Mouse (Mus musculus): ENCODE results near the gene Lpcat1.

The Lpcat1 gene

GRCm38 (mm10) chr13:73482476-73482875 lies 15.5 kb downstream of the Lpcat1 start:
- DNase-seq, result no peak

GRCm38 (mm10) chr13:73483331-73483730 lies 16.3 kb downstream of the Lpcat1 start:
- no peak for DNase-seq

GRCm38 (mm10) chr13:73484171-73484570 lies 17.2 kb downstream of the Lpcat1 start:
- no peak for DNase-seq

DNA sequence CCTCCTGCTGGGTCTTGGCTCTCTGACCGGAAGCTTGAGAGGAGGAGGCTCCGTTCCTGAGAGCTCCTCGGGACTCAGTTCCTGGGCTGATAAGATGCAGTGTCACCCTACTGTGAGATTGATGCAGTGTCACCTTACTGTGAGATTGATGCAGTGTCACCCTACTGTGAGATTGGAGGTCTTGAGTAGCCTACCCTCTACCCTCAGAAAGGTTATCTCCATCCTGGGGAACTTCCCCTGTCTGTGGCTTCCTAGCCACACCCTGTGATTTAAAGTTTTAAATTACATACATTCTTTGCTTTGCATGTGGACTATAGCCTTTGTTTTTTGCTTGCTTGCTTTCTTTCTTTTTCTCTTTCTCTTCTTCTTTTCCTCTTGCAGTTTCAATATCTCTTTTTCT lies 21.1 kb downstream of the Lpcat1 start:
- DNase-seq, result no peak

DNA sequence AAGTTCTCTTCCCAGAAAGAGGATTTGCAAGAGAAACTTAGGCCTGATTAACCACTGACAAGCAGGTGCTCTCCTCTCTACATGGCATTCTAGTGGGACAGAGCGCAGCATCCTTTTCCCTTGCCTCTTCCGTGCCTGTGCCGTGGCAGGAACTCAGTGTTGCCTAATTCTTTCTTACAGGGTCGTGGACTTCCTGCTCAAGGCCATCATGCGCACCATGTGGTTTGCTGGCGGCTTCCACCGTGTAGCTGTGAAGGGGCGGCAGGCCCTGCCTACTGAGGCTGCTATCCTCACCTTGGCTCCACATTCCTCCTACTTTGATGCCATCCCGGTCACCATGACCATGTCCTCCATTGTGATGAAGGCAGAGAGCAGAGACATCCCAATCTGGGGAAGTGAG lies 21.7 kb downstream of the Lpcat1 start:
- DNase-seq, result no peak

DNA sequence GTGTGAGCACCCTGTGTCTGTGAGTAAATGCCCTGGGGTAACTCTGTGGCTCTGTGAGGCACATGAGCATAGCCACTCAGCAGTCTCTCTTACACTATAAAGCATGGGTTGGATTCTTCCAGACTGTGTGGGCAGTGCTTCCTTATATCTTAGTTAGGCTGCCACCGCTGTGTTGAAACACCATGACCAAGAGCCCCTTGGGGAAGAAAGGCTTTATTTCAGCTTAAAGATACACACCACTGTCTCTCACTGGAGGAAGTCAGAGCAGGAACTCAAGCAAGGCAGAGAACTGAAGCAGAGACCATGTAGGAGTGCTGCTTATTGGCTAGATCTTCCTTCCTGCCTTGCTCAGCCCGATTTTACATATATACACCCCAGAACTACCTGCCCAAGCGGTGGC lies 23.0 kb downstream of the Lpcat1 start:
- no peak for DNase-seq

- DNase-seq, result peak; percentile 71
Observed at GRCm38 (mm10) chr13:73490564-73491170, 23.7 kb downstream of the Lpcat1 start.

- no peak for DNase-seq
Observed at GRCm38 (mm10) chr13:73493183-73493582, 26.2 kb downstream of the Lpcat1 start.

DNA sequence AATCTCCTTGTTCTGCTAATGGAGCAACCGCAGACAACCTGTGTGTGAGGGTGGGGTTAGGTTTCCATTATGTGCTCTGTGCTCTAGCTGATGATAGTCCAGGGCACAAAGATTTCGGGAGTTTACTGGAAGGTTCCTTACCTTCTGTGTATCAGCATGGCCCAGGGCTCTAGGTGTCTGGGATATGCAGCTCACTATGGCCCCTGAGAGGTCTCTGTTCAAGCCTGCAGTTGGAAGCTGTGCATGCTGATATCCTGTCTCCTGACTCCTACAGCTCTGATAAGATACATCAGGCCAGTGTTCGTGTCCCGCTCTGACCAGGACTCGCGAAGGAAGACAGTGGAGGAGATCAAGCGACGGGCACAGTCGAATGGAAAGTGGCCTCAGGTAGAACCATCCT lies 27.5 kb downstream of the Lpcat1 start:
- no peak for DNase-seq

GRCm38 (mm10) chr13:73496137-73496536 lies 29.1 kb downstream of the Lpcat1 start:
- no peak for DNase-seq

DNA sequence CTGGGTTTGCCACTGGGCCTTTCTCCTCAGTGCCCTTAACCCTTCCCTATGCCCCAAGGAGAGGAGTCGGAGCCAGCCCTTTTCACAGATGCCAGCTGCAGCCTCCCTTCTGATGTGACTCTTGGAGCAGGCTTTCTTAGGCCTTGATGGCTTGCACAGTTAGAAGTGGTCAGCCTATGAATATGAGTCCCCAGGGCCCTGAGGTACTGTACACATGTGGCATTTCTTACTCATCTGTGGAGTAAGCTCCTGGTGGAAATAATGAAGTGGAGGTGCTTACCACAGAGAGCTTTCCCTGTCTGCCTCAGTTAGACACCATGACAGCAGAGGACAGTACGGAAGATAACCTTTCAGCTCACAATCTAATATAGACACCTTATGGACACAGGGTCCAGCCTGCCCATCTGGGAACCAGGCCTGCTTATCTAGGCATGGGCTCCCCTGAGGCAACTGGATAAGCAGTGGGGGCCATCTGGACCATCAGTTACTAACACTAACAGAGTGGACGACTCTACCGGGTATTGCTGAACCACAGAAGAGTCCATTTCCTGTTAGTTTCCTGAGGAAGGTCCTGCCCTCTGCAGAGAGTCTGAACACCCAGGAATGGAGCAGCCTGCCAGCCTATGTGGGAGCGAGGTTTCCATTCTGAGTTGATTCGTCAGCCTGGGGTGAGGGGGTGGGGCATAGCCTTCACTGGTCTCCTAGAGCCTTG lies 33.1 kb downstream of the Lpcat1 start:
- DNase-seq, result no peak

DNA sequence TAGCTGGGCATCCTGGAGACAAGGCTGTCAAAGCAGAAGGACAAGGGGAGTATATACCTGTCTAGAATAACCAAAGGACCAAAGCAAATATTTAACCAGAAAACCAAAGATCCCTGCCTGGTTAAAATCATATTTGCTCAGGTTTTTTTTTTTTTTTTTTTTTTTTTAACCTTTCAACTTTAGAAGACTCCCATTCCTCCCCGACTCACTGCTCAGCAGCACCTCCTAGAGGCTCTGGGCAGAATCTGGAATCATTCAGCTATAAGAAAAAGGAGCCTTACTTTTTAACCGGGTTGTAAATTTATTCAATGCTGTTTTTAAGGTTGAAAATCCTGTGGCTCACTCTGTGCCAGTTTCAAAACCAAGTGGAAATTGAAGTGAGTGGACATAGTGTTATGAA lies 35.7 kb downstream of the Lpcat1 start:
- no peak for DNase-seq

- peak; percentile 74 for DNase-seq
Observed at GRCm38 (mm10) chr13:73505686-73506467, 38.9 kb downstream of the Lpcat1 start.

- DNase-seq, result no peak
Observed at GRCm38 (mm10) chr13:73508817-73509550, 42.0 kb downstream of the Lpcat1 start.

DNA sequence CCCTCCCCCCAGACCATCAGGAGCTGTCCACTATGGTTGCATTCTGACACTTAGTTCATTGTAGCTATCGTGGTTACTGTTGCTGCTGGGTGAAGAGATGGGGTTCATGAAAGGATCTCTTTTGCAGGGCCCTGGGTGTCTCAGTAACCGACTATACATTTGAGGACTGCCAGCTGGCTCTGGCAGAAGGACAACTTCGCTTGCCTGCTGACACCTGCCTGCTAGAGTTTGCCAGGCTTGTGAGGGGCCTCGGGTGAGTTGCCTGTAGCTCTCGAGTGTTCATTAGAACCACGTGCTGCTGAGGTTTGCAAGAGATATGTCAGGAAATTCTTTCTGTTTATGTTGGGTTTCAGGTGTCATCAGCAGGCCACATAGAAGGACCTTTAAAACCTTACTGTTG lies 42.9 kb downstream of the Lpcat1 start:
- peak; percentile 24 for DNase-seq

- DNase-seq, result peak; percentile 62
Observed at GRCm38 (mm10) chr13:73512776-73513673, 46.0 kb downstream of the Lpcat1 start.

- no peak for DNase-seq
Observed at GRCm38 (mm10) chr13:73516886-73517285, 49.9 kb downstream of the Lpcat1 start.

DNA sequence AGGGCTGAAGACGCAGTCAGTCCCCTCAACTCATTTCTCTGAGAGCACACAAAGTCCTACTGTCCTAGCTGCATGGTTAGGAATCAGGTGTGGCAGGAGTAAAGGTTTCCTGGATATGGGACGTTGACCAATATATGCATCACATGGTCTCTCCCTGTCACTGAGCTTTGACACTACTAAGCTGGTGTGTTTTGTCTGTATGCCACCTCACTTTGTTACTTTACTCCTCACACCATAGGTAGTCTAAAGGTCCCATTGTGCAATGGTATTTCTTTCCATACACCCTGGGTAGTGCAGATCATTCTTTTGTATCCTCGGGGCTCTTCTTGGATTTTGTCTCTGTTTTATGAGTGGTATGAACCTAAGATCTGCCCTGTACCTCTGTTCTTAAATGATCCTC lies 66.7 kb downstream of the Lpcat1 start:
- DNase-seq, result no peak

DNA sequence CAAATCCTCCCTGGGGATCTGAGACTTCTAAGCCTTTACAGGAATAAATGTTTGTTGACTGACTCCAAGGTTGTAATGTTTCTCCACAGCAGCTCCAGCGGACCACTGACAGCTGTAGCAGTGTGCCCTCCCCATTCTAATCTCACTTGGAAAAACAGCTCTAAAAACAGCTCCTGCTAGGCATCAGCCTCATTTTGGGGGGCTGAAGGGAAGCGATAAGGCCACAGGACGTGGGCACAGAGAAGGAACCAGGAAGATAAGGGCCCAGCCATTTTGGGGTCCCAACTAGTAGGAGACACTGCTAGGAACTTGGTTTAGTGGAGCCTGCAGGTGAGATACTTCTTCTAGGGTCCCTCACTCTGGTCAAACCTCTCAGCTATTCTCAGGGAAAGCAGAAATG lies 68.3 kb downstream of the Lpcat1 start:
- no peak for DNase-seq

DNA sequence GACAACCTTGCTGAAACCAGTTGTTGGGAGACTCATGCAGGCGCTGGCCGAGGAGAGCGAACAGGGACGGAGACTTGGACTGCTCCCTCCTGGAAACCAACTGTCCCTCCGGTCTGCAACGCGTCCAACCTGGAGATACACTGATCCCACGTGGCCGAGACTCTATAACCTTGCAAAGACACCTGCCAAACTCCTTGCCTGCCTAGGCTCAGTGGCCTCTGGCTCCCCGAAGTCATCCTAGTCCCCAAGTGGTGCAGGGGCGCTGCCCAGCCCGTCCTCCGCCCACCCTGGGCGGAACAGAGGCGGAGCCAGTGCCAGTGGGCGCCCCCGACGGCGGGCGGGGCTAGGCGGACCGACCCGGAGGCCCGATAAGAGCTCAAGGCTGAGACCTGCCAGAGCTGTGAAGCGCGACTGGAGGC lies 69.4 kb downstream of the Lpcat1 start, which contains the start of gene Slc6a3:
Gene Slc6a3, plus strand, starts transcription at position 345 of the 419 bp plus-strand sequence.
- DNase-seq, result no peak

GRCm38 (mm10) chr13:73536824-73537223 lies 69.8 kb downstream of the Lpcat1 start:
- no peak for DNase-seq

DNA sequence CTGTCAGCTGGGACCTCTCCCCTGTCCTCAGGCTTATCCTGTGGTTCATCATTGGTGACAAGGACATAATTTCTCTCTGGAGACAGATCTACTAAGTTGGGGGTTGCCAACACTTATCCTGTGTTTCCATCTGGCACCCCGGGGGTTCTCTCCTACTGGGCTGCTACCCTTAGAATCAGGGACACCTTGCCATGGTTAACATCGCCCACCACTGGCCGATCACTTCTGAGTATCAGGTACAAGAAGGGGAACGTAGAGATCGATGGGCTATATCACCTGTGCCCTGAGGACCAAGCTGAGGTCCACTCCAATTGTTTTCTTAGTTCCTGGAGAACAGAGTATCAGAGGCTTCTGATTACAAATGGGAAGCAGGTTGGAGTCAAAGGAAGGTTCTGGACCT lies 97.2 kb downstream of the Lpcat1 start:
- DNase-seq, result no peak

Measured in cerebellum, adult 11 months (tissue).